Mouse (Mus musculus) ovary, postnatal 14 days (tissue): Measurements from ENCODE around the gene Dpyd.

Experiments
- DNase-seq: peaks from one replicate; pipeline ENCODE4 v3.0.0; 2022; ENCODE audit warnings: low spot score

The Dpyd gene

GRCm38 (mm10) chr3:118561554-118562310, at the start of gene Dpyd:
Gene Dpyd (plus strand): TSS chr3:118562129.
- peak; percentile 55 for DNase-seq

GRCm38 (mm10) chr3:118537676-118538075, 24.3 kb upstream of the Dpyd start:
- no peak for DNase-seq

GRCm38 (mm10) chr3:118541766-118542165, 20.2 kb upstream of the Dpyd start:
- no peak for DNase-seq

- DNase-seq: no peak
Measured at GRCm38 (mm10) chr3:118547551-118548210, 14.2 kb upstream of the Dpyd start.

- DNase-seq: no peak
Measured at GRCm38 (mm10) chr3:118557605-118558004, 4.3 kb upstream of the Dpyd start.

- DNase-seq: no peak
Measured at GRCm38 (mm10) chr3:118559936-118560335, 2.0 kb upstream of the Dpyd start.

GRCm38 (mm10) chr3:118562311-118562671, 362 bp downstream of the Dpyd start:
- no peak for DNase-seq

- no peak for DNase-seq
Measured at GRCm38 (mm10) chr3:118566779-118567178, 4.8 kb downstream of the Dpyd start.

- no peak for DNase-seq
Measured at GRCm38 (mm10) chr3:118570197-118570596, 8.3 kb downstream of the Dpyd start.

GRCm38 (mm10) chr3:118590559-118590958, 28.6 kb downstream of the Dpyd start:
- no peak for DNase-seq

- no peak for DNase-seq
Measured at GRCm38 (mm10) chr3:118594864-118595263, 32.9 kb downstream of the Dpyd start.

- no peak for DNase-seq
Measured at GRCm38 (mm10) chr3:118595693-118596092, 33.8 kb downstream of the Dpyd start.

GRCm38 (mm10) chr3:118601689-118602640, 40.0 kb downstream of the Dpyd start:
- no peak for DNase-seq

- no peak for DNase-seq
Measured at GRCm38 (mm10) chr3:118608708-118609107, 46.8 kb downstream of the Dpyd start.

GRCm38 (mm10) chr3:118626455-118627375, 64.8 kb downstream of the Dpyd start:
- no peak for DNase-seq

- DNase-seq: no peak
Measured at GRCm38 (mm10) chr3:118629737-118630136, 67.8 kb downstream of the Dpyd start.

- DNase-seq: no peak
Measured at GRCm38 (mm10) chr3:118646024-118646570, 84.2 kb downstream of the Dpyd start.

- DNase-seq: no peak
Measured at GRCm38 (mm10) chr3:118663987-118664692, 102.2 kb downstream of the Dpyd start.

GRCm38 (mm10) chr3:118674121-118674745, 112.3 kb downstream of the Dpyd start:
- no peak for DNase-seq

GRCm38 (mm10) chr3:118675441-118675840, 113.5 kb downstream of the Dpyd start:
- DNase-seq: no peak
